Mouse (Mus musculus) ES-Bruce4 (cell line): ENCODE data around the gene Dcbld1.

Experiments used
- CTCF ChIP-seq: IDR thresholded peaks from one replicate; pipeline ENCODE4 v1.8.1; 2011; ENCODE audit warnings: low read depth, low read length
- POLR2A ChIP-seq: IDR thresholded peaks from one replicate; pipeline ENCODE4 v1.8.1; 2011; ENCODE audit warnings: low read length; ENCODE audit not compliant: insufficient read depth

GRCm38 (mm10) chr10:52258180-52258948 lies 24.9 kb downstream of the Dcbld1 start:
- no peak for TF ChIP-seq CTCF
- TF ChIP-seq POLR2A = no peak
